Mouse (Mus musculus): ENCODE results near the gene Olfr1383.
"Not testable (repeated sequence)": the region's sequence is repeated elsewhere in the genome, so short reads cannot be mapped to it uniquely, and the experiment has no call there.

Gene Olfr1383

GRCm38 (mm10) chr11:49519348-49519747, at the start of gene Olfr1383:
TSS of gene Olfr1383 (plus strand) at chr11:49519648.
- DNase-seq (ENCODE audit: low spot score): no peak

GRCm38 (mm10) chr11:49485973-49486372, 33.5 kb upstream of the Olfr1383 start:
- no peak for DNase-seq (ENCODE audit: low spot score)

GRCm38 (mm10) chr11:49488770-49489169, 30.7 kb upstream of the Olfr1383 start, which contains the start of gene Olfr1385:
TSS of gene Olfr1385 (plus strand) at chr11:49489070.
- not testable (repeated sequence) for DNase-seq (ENCODE audit: low spot score)

- DNase-seq (ENCODE audit: low spot score): no peak
Observed at GRCm38 (mm10) chr11:49518086-49518485, 1.4 kb upstream of the Olfr1383 start.

- no peak for DNase-seq (ENCODE audit: low spot score)
Observed at GRCm38 (mm10) chr11:49527947-49528346, 8.5 kb downstream of the Olfr1383 start, which contains the start of gene Olfr1382. TSS of gene Olfr1382 (plus strand) at chr11:49528247.

- DNase-seq (ENCODE audit: low spot score): no peak
Observed at GRCm38 (mm10) chr11:49532761-49533160, 13.3 kb downstream of the Olfr1383 start.

GRCm38 (mm10) chr11:49536631-49537030, 17.2 kb downstream of the Olfr1383 start:
- peak; percentile 21 for DNase-seq (ENCODE audit: low spot score)

- not testable (repeated sequence) for DNase-seq (ENCODE audit: low spot score)
Observed at GRCm38 (mm10) chr11:49543149-49543548, 23.7 kb downstream of the Olfr1383 start, which contains the start of gene Olfr1381. TSS of gene Olfr1381 (plus strand) at chr11:49543449.

- not testable (repeated sequence) for DNase-seq (ENCODE audit: low spot score)
Observed at GRCm38 (mm10) chr11:49554033-49554432, 34.6 kb downstream of the Olfr1383 start.

GRCm38 (mm10) chr11:49556578-49556977, 37.1 kb downstream of the Olfr1383 start, which contains the start of gene Olfr1380:
TSS of gene Olfr1380 (plus strand) at chr11:49556878.
- DNase-seq (ENCODE audit: low spot score): not testable (repeated sequence)

GRCm38 (mm10) chr11:49575054-49575453, 55.6 kb downstream of the Olfr1383 start:
- DNase-seq (ENCODE audit: low spot score): not testable (repeated sequence)

Data from layer of hippocampus, adult 9-10 months (tissue).